Mouse (Mus musculus): ENCODE data around the gene Dnajc15. TPM values are rescaled to one million over a fixed set of nuclear protein-coding genes. Genes with fewer than 3 reads are reported as not detected.
A peak's percentile ranks its signal among the peaks of the same experiment; 100 is the strongest.

Gene Dnajc15
- 96.3 and 98.1 TPM in 2 replicates for polyA plus RNA-seq (2014; fragmentation: Nextera tagmentation; extraction: Ambion mirVana)

GRCm38 (mm10) chr14:77874304-77875241, at the start of gene Dnajc15:
Dnajc15 (minus strand) TSS chr14:77875125.
- Histone ChIP-seq H3K9ac (replicated peaks; ENCODE audit: low read depth, low read length) (peak within 1 kb of the TSS; percentile 65), H3K27ac (ENCODE audit: low read length) (no peak within 1 kb of the TSS), H3K9me3 (ENCODE audit: control insufficient read depth, low read depth, low read length) (no peaks in the 10 kb centered on the region), H3K4me3 (ENCODE audit: low read depth, low read length) (peak within 1 kb of the TSS; percentile 94), H3K4me1 (ENCODE audit: control insufficient read depth, insufficient read depth, low read length) (no peaks in the 10 kb centered on the region), H3K27me3 (ENCODE audit: control insufficient read depth, insufficient read depth, low read length) (no peaks in the 10 kb centered on the region), H3K4me2 (replicated peaks; ENCODE audit: low read depth, low read length) (peak within 1 kb of the TSS; percentile 64), H3K36me3 (ENCODE audit: control insufficient read depth, insufficient read depth, low read length) (no peaks in the 10 kb centered on the region)
- ATAC-seq (ENCODE audit: insufficient number of reproducible peaks, insufficient read depth, low FRiP score, low read depth): peak; percentile 90; the same call in 1 of the 2 replicates
- WGBS: 2% methylated on average over 44 of the region's 44 CpGs

GRCm38 (mm10) chr14:77923076-77923865, 48.3 kb upstream of the Dnajc15 start:
- no peak overlapping the region for H3K4me3 ChIP-seq (ENCODE audit: low read depth, low read length)
- ATAC-seq (ENCODE audit: insufficient number of reproducible peaks, insufficient read depth, low FRiP score, low read depth): no peak
- H3K4me2 ChIP-seq (replicated peaks; ENCODE audit: low read depth, low read length): no peak overlapping the region
- H3K4me1 ChIP-seq (ENCODE audit: control insufficient read depth, insufficient read depth, low read length): no peaks in the 10 kb centered on the region
- 52% methylated on average over 6 of the region's 6 CpGs for WGBS
- no peaks in the 10 kb centered on the region for H3K9me3 ChIP-seq (ENCODE audit: control insufficient read depth, low read depth, low read length)
- no peaks in the 10 kb centered on the region for H3K36me3 ChIP-seq (ENCODE audit: control insufficient read depth, insufficient read depth, low read length)
- H3K27me3 ChIP-seq (ENCODE audit: control insufficient read depth, insufficient read depth, low read length): no peaks in the 10 kb centered on the region
- H3K27ac ChIP-seq (ENCODE audit: low read length): no peak overlapping the region
- no peak overlapping the region for H3K9ac ChIP-seq (replicated peaks; ENCODE audit: low read depth, low read length)

GRCm38 (mm10) chr14:77921641-77922040, 46.7 kb upstream of the Dnajc15 start:
- H3K9me3 ChIP-seq (ENCODE audit: control insufficient read depth, low read depth, low read length): no peaks in the 10 kb centered on the region
- no peak overlapping the region for H3K27ac ChIP-seq (ENCODE audit: low read length)

GRCm38 (mm10) chr14:77915776-77916175, 40.9 kb upstream of the Dnajc15 start:
- no peaks in the 10 kb centered on the region for H3K9me3 ChIP-seq (ENCODE audit: control insufficient read depth, low read depth, low read length)
- H3K9ac ChIP-seq (replicated peaks; ENCODE audit: low read depth, low read length): no peak overlapping the region
- H3K4me1 ChIP-seq (ENCODE audit: control insufficient read depth, insufficient read depth, low read length): no peaks in the 10 kb centered on the region
- 88% methylated on average over 5 of the region's 5 CpGs for WGBS
- H3K36me3 ChIP-seq (ENCODE audit: control insufficient read depth, insufficient read depth, low read length): no peaks in the 10 kb centered on the region
- no peak overlapping the region for H3K4me2 ChIP-seq (replicated peaks; ENCODE audit: low read depth, low read length)
- H3K4me3 ChIP-seq (ENCODE audit: low read depth, low read length): no peak overlapping the region
- H3K27ac ChIP-seq (ENCODE audit: low read length): no peak overlapping the region
- no peaks in the 10 kb centered on the region for H3K27me3 ChIP-seq (ENCODE audit: control insufficient read depth, insufficient read depth, low read length)
- no peak for ATAC-seq (ENCODE audit: insufficient number of reproducible peaks, insufficient read depth, low FRiP score, low read depth)

More at GRCm38 (mm10) chr14:77921641-77922040, 46.7 kb upstream of the Dnajc15 start:
- Histone ChIP-seq H3K4me2 (replicated peaks; ENCODE audit: low read depth, low read length) (no peak overlapping the region), H3K4me1 (ENCODE audit: control insufficient read depth, insufficient read depth, low read length) (no peaks in the 10 kb centered on the region), H3K4me3 (ENCODE audit: low read depth, low read length) (no peak overlapping the region), H3K27me3 (ENCODE audit: control insufficient read depth, insufficient read depth, low read length) (no peaks in the 10 kb centered on the region), H3K9ac (replicated peaks; ENCODE audit: low read depth, low read length) (no peak overlapping the region), H3K36me3 (ENCODE audit: control insufficient read depth, insufficient read depth, low read length) (no peaks in the 10 kb centered on the region)
- ATAC-seq (ENCODE audit: insufficient number of reproducible peaks, insufficient read depth, low FRiP score, low read depth): no peak
- 89% methylated on average over 8 of the region's 8 CpGs for WGBS

GRCm38 (mm10) chr14:77906586-77906985, 31.7 kb upstream of the Dnajc15 start:
- Histone ChIP-seq H3K36me3 (ENCODE audit: control insufficient read depth, insufficient read depth, low read length) (no peaks in the 10 kb centered on the region), H3K9me3 (ENCODE audit: control insufficient read depth, low read depth, low read length) (no peaks in the 10 kb centered on the region), H3K27me3 (ENCODE audit: control insufficient read depth, insufficient read depth, low read length) (no peaks in the 10 kb centered on the region), H3K27ac (ENCODE audit: low read length) (no peak overlapping the region), H3K4me1 (ENCODE audit: control insufficient read depth, insufficient read depth, low read length) (no peaks in the 10 kb centered on the region), H3K4me3 (ENCODE audit: low read depth, low read length) (no peak overlapping the region), H3K4me2 (replicated peaks; ENCODE audit: low read depth, low read length) (no peak overlapping the region), H3K9ac (replicated peaks; ENCODE audit: low read depth, low read length) (no peak overlapping the region)
- no peak for ATAC-seq (ENCODE audit: insufficient number of reproducible peaks, insufficient read depth, low FRiP score, low read depth)
- WGBS: 82% methylated on average over 5 of the region's 5 CpGs

- Histone ChIP-seq H3K27ac (ENCODE audit: low read length) (no peak overlapping the region), H3K9ac (replicated peaks; ENCODE audit: low read depth, low read length) (no peak overlapping the region), H3K9me3 (ENCODE audit: control insufficient read depth, low read depth, low read length) (no peaks in the 10 kb centered on the region), H3K4me3 (ENCODE audit: low read depth, low read length) (no peak overlapping the region), H3K4me1 (ENCODE audit: control insufficient read depth, insufficient read depth, low read length) (no peaks in the 10 kb centered on the region), H3K36me3 (ENCODE audit: control insufficient read depth, insufficient read depth, low read length) (no peaks in the 10 kb centered on the region), H3K4me2 (replicated peaks; ENCODE audit: low read depth, low read length) (no peak overlapping the region), H3K27me3 (ENCODE audit: control insufficient read depth, insufficient read depth, low read length) (no peaks in the 10 kb centered on the region)
- WGBS: 60% methylated on average over 5 of the region's 5 CpGs
- no peak for ATAC-seq (ENCODE audit: insufficient number of reproducible peaks, insufficient read depth, low FRiP score, low read depth)
Measured at GRCm38 (mm10) chr14:77905466-77905865, 30.5 kb upstream of the Dnajc15 start.

- no peak for ATAC-seq (ENCODE audit: insufficient number of reproducible peaks, insufficient read depth, low FRiP score, low read depth)
- H3K4me3 ChIP-seq (ENCODE audit: low read depth, low read length): no peak within 1 kb of the TSS
- H3K9ac ChIP-seq (replicated peaks; ENCODE audit: low read depth, low read length): no peak within 1 kb of the TSS
- no peaks in the 10 kb centered on the region for H3K36me3 ChIP-seq (ENCODE audit: control insufficient read depth, insufficient read depth, low read length)
- H3K4me1 ChIP-seq (ENCODE audit: control insufficient read depth, insufficient read depth, low read length): no peaks in the 10 kb centered on the region
- H3K9me3 ChIP-seq (ENCODE audit: control insufficient read depth, low read depth, low read length): no peaks in the 10 kb centered on the region
- H3K27me3 ChIP-seq (ENCODE audit: control insufficient read depth, insufficient read depth, low read length): no peaks in the 10 kb centered on the region
- no peak within 1 kb of the TSS for H3K27ac ChIP-seq (ENCODE audit: low read length)
- no peak within 1 kb of the TSS; the same call in 1 of the 2 replicates for H3K4me2 ChIP-seq (replicated peaks; ENCODE audit: low read depth, low read length)
- WGBS: 48% methylated on average over 15 of the region's 15 CpGs
Measured at GRCm38 (mm10) chr14:77904171-77904762, 29.3 kb upstream of the Dnajc15 start, which contains the start of gene Epsti1. Epsti1 (plus strand) TSS chr14:77904239.

GRCm38 (mm10) chr14:77902541-77902940, 27.6 kb upstream of the Dnajc15 start:
- Histone ChIP-seq H3K4me3 (ENCODE audit: low read depth, low read length) (no peak overlapping the region), H3K27ac (ENCODE audit: low read length) (no peak overlapping the region), H3K9ac (replicated peaks; ENCODE audit: low read depth, low read length) (no peak overlapping the region), H3K36me3 (ENCODE audit: control insufficient read depth, insufficient read depth, low read length) (no peaks in the 10 kb centered on the region), H3K4me2 (replicated peaks; ENCODE audit: low read depth, low read length) (no peak overlapping the region), H3K4me1 (ENCODE audit: control insufficient read depth, insufficient read depth, low read length) (no peaks in the 10 kb centered on the region), H3K9me3 (ENCODE audit: control insufficient read depth, low read depth, low read length) (no peaks in the 10 kb centered on the region), H3K27me3 (ENCODE audit: control insufficient read depth, insufficient read depth, low read length) (no peaks in the 10 kb centered on the region)
- WGBS: 87% methylated on average over 3 of the region's 3 CpGs
- no peak for ATAC-seq (ENCODE audit: insufficient number of reproducible peaks, insufficient read depth, low FRiP score, low read depth)

Data from stomach, embryonic 14.5 days (tissue).